Mouse (Mus musculus) embryonic stem cell, embryonic (primary cell): Measurements from ENCODE around the gene Car14.
"Not testable (repeated sequence)": the region's sequence is repeated elsewhere in the genome, so short reads cannot be mapped to it uniquely, and the experiment has no call there.

ENCODE experiments used
- CTCF ChIA-PET, 4 experiments: fragments of 300-600 bp in 2 of 4; fragments of 350-600 bp in 2 of 4; sonication (Branson Sonifier 250); formaldehyde crosslinking; loops; one replicate each; lab custom pipeline; 2022; ENCODE audit warnings: inconsistent platforms in 2 of 4; lab: Charles Lee
- POLR2A ChIA-PET, 4 experiments: fragments of 300-600 bp in 2 of 4; fragments of 350-600 bp in 2 of 4; sonication (Branson Sonifier 250); formaldehyde crosslinking; loops; one replicate each; lab custom pipeline; 2022; ENCODE audit warnings: antibody characterized with exemption in 4 of 4, inconsistent platforms in 1 of 4; lab: Charles Lee

Gene Car14

GRCm38 (mm10) chr3:95905146-95905939 lies 852 bp upstream of the Car14 start:
- ChIA-PET CTCF (interaction anchor here (0.6 to 3.1 kb wide), 39 partner anchors 10 to 595 kb away, joined by 3 to 16 read pairs (median 4); partner anchors contain the start of genes BC028528 (in 2 of the 4), Mrps21 (in 2 of the 4), Ciart (in 1 of the 4) and Golph3l (in 1 of the 4)), POLR2A (interaction anchor here in 3 of 4 experiments (0.6 to 2.7 kb wide), 43 partner anchors 8 to 731 kb away, joined by 3 to 19 read pairs (median 4); partner anchors contain the start of genes Ciart (in 3 of the 3), Mrps21 (in 3 of the 3), BC028528 (in 2 of the 3) and Ensa (in 2 of the 3))

GRCm38 (mm10) chr3:95903753-95904502 lies 563 bp downstream of the Car14 start:
- POLR2A ChIA-PET = interaction anchor here (0.5 to 2.7 kb wide), 30 partner anchors 10 to 344 kb away, joined by 3 to 19 read pairs (median 4); partner anchors contain the start of genes BC028528 (in 2 of the 4), Ciart (in 2 of the 4), Mrps21 (in 2 of the 4) and Aph1a (in 1 of the 4)
- CTCF ChIA-PET = interaction anchor here in 3 of 4 experiments (0.7 to 1.4 kb wide), 4 partner anchors 12 to 225 kb away, joined by 3 read pairs; partner anchors contain the start of gene BC028528 (in 1 of the 3)

- ChIA-PET CTCF (no interaction called here), POLR2A (interaction anchor here in 1 of 4 experiments (0.9 to 2.2 kb wide), 5 partner anchors 21 to 63 kb away, joined by 3 to 11 read pairs (median 4); partner anchors contain the start of genes Ciart and Mrps21)
Observed at GRCm38 (mm10) chr3:95902643-95903042, 1.8 kb downstream of the Car14 start.

GRCm38 (mm10) chr3:95902373-95902625 lies 2.2 kb downstream of the Car14 start:
- ChIA-PET CTCF (no interaction called here), POLR2A (interaction anchor here in 2 of 4 experiments (0.7 to 2.3 kb wide), 5 partner anchors 10 to 49 kb away, joined by 3 to 6 read pairs (median 4); partner anchors contain the start of gene BC028528 (in 1 of the 2))

- POLR2A ChIA-PET = interaction anchor here in 2 of 4 experiments (0.7 to 2.9 kb wide), 12 partner anchors 10 to 164 kb away, joined by 3 to 11 read pairs (median 4); partner anchors contain the start of genes BC028528 (in 1 of the 2), Ciart (in 1 of the 2), Mrps21 (in 1 of the 2) and Prpf3 (in 1 of the 2)
- CTCF ChIA-PET = no interaction called here
Observed at GRCm38 (mm10) chr3:95901616-95902372, 2.7 kb downstream of the Car14 start.

GRCm38 (mm10) chr3:95899800-95900524 lies 4.5 kb downstream of the Car14 start:
- CTCF ChIA-PET = interaction anchor here in 1 of 4 experiments (0.6 kb wide), 2 partner anchors 36 to 170 kb away, joined by 3 read pairs; no protein-coding TSS in a partner anchor
- POLR2A ChIA-PET = interaction anchor here (0.6 to 2.9 kb wide), 16 partner anchors 8 to 55 kb away, joined by 3 to 11 read pairs (median 6); partner anchors contain the start of genes BC028528 (in 2 of the 4), Mrps21 (in 2 of the 4) and Ciart (in 1 of the 4)

GRCm38 (mm10) chr3:95895501-95895900 lies 9.0 kb downstream of the Car14 start:
- ChIA-PET POLR2A (interaction anchor here in 1 of 4 experiments (1.0 kb wide), 1 partner anchor 10 kb away, joined by 5 read pairs; no protein-coding TSS in a partner anchor), CTCF (interaction anchor here in 1 of 4 experiments (0.8 kb wide), 1 partner anchor 31 kb away, joined by 3 read pairs; no protein-coding TSS in a partner anchor)

GRCm38 (mm10) chr3:95894317-95895160 lies 10.0 kb downstream of the Car14 start:
- POLR2A ChIA-PET = interaction anchor here in 2 of 4 experiments (0.6 to 2.5 kb wide), 3 partner anchors 11 to 56 kb away, joined by 3 to 7 read pairs (median 5); partner anchors contain the start of gene Ciart (in 1 of the 2)
- CTCF ChIA-PET = no interaction called here

- CTCF ChIA-PET = not testable (repeated sequence)
- POLR2A ChIA-PET = interaction anchor here in 2 of 4 experiments (0.6 to 2.5 kb wide), 7 partner anchors 11 to 57 kb away, joined by 3 to 7 read pairs (median 4); partner anchors contain the start of genes Car14 (in 1 of the 2), Ciart (in 1 of the 2) and Prpf3 (in 1 of the 2)
Observed at GRCm38 (mm10) chr3:95893606-95894316, 10.7 kb downstream of the Car14 start, which contains the start of gene Aph1a. Gene Aph1a, plus strand, starts transcription at chr3:95893969.

- ChIA-PET POLR2A (interaction anchor here in 3 of 4 experiments (1.1 to 2.7 kb wide), 12 partner anchors 11 to 58 kb away, joined by 3 to 20 read pairs (median 6); partner anchors contain the start of genes Ciart (in 3 of the 3), Car14 (in 2 of the 3), Mrps21 (in 1 of the 3) and Prpf3 (in 1 of the 3)), CTCF (no interaction called here)
Observed at GRCm38 (mm10) chr3:95893126-95893525, 11.4 kb downstream of the Car14 start.

GRCm38 (mm10) chr3:95892066-95893052 lies 12.1 kb downstream of the Car14 start:
- ChIA-PET POLR2A (interaction anchor here in 3 of 4 experiments (0.5 to 3.4 kb wide), 25 partner anchors 8 to 377 kb away, joined by 3 to 20 read pairs (median 6); partner anchors contain the start of genes Ciart (in 3 of the 3), Prpf3 (in 3 of the 3), Car14 (in 2 of the 3) and Hist2h2ac (in 1 of the 3)), CTCF (interaction anchor here in 2 of 4 experiments (0.5 to 2.2 kb wide), 5 partner anchors 12 to 104 kb away, joined by 3 to 10 read pairs (median 4); partner anchors contain the start of genes Car14 (in 1 of the 2) and Prpf3 (in 1 of the 2))

- ChIA-PET POLR2A (interaction anchor here in 3 of 4 experiments (0.5 to 3.4 kb wide), 38 partner anchors 9 to 1415 kb away, joined by 3 to 20 read pairs (median 4); partner anchors contain the start of genes Ciart (in 3 of the 3), Prpf3 (in 3 of the 3), Car14 (in 2 of the 3) and Hist2h2ac (in 2 of the 3)), CTCF (interaction anchor here in 2 of 4 experiments (0.5 to 2.2 kb wide), 9 partner anchors 9 to 103 kb away, joined by 3 to 10 read pairs (median 3); partner anchors contain the start of genes Car14 (in 1 of the 2), Ciart (in 1 of the 2), Mrps21 (in 1 of the 2) and Prpf3 (in 1 of the 2))
Observed at GRCm38 (mm10) chr3:95891211-95892065, 13.1 kb downstream of the Car14 start, which contains the start of gene BC028528. Gene BC028528, minus strand, starts transcription at chr3:95892005.
